Mouse (Mus musculus) E14TG2a.4 (cell line): ENCODE data around the gene Cnot9.

ENCODE experiments used
- H3K27me3 ChIP-seq: 2 replicates; pipeline ENCODE4 v1.6.1; 2014; ENCODE audit warnings: low read length, control low read depth; ENCODE audit not compliant: insufficient read depth
- H3K36me3 ChIP-seq: 2 replicates; pipeline ENCODE4 v1.6.1; 2014; ENCODE audit warnings: low read length, control low read depth; ENCODE audit not compliant: insufficient read depth
- H3K4me1 ChIP-seq: replicated peaks from 2 replicates; pipeline ENCODE4 v1.6.1; 2014; ENCODE audit warnings: low read depth, low read length, control low read depth
- H3K4me3 ChIP-seq: replicated peaks from 2 replicates; pipeline ENCODE4 v1.5.1; 2014; ENCODE audit warnings: mild to moderate bottlenecking, low read length
- H3K9me3 ChIP-seq: 2 replicates; pipeline ENCODE4 v1.6.1; 2014; ENCODE audit warnings: low read length, control low read depth
- CTCF ChIP-seq: conservative IDR thresholded peaks from 2 replicates; pipeline ENCODE4 v1.5.1; 2014; ENCODE audit warnings: low read length
- NANOG ChIP-seq: IDR thresholded peaks from 2 replicates; pipeline ENCODE4 v1.6.1; 2014; ENCODE audit warnings: borderline replicate concordance, low read length, mixed read lengths
- POU5F1 ChIP-seq: IDR thresholded peaks from 2 replicates; pipeline ENCODE4 v1.6.1; 2014; ENCODE audit warnings: low read length, borderline replicate concordance

Cnot9 gene

GRCm38 (mm10) chr1:74519875-74520274 is 14.0 kb downstream of the Cnot9 start:
- H3K36me3 ChIP-seq, result peaks cover 83% of the 10 kb centered on the region
- no peaks in the 10 kb centered on the region for H3K27me3 ChIP-seq
- H3K9me3 ChIP-seq, result no peaks in the 10 kb centered on the region
- TF ChIP-seq NANOG (no peak), POU5F1 (no peak), CTCF (no peak)
- no peak overlapping the region for H3K4me3 ChIP-seq
- H3K4me1 ChIP-seq, result peaks cover 5% of the 10 kb centered on the region

- Histone ChIP-seq H3K4me1 (no peaks in the 10 kb centered on the region), H3K36me3 (peaks cover 98% of the 10 kb centered on the region)
- TF ChIP-seq POU5F1 (no peak), NANOG (no peak), CTCF (no peak)
Observed at GRCm38 (mm10) chr1:74524746-74525145, 18.9 kb downstream of the Cnot9 start.

GRCm38 (mm10) chr1:74528589-74528988 is 22.7 kb downstream of the Cnot9 start:
- H3K4me1 ChIP-seq, result no peaks in the 10 kb centered on the region

More at GRCm38 (mm10) chr1:74524746-74525145, 18.9 kb downstream of the Cnot9 start:
- Histone ChIP-seq H3K27me3 (no peaks in the 10 kb centered on the region), H3K4me3 (no peak overlapping the region), H3K9me3 (no peaks in the 10 kb centered on the region)

GRCm38 (mm10) chr1:74538650-74539049 is 32.8 kb downstream of the Cnot9 start:
- TF ChIP-seq POU5F1, result no peak
- TF ChIP-seq CTCF, result no peak
- TF ChIP-seq NANOG, result no peak
- Histone ChIP-seq H3K9me3 (no peaks in the 10 kb centered on the region), H3K36me3 (no peaks in the 10 kb centered on the region), H3K4me1 (peaks cover 8% of the 10 kb centered on the region), H3K27me3 (no peaks in the 10 kb centered on the region), H3K4me3 (no peak overlapping the region)

More at GRCm38 (mm10) chr1:74528589-74528988, 22.7 kb downstream of the Cnot9 start:
- H3K36me3 ChIP-seq, result peaks cover 97% of the 10 kb centered on the region
- no peaks in the 10 kb centered on the region for H3K27me3 ChIP-seq
- no peak overlapping the region for H3K4me3 ChIP-seq
- peaks cover 5% of the 10 kb centered on the region; the same call in 1 of the 2 replicates for H3K9me3 ChIP-seq
- no peak for TF ChIP-seq CTCF
- TF ChIP-seq POU5F1, result no peak
- TF ChIP-seq NANOG, result no peak

- H3K4me3 ChIP-seq, result no peak within 1 kb of the TSS
- no peaks in the 10 kb centered on the region for H3K36me3 ChIP-seq
- H3K27me3 ChIP-seq, result peaks cover 15% of the 10 kb centered on the region
- H3K4me1 ChIP-seq, result peaks cover 8% of the 10 kb centered on the region
- no peaks in the 10 kb centered on the region for H3K9me3 ChIP-seq
- TF ChIP-seq POU5F1 (no peak), NANOG (no peak), CTCF (no peak)
Observed at GRCm38 (mm10) chr1:74542451-74542961, 36.6 kb downstream of the Cnot9 start, which contains the start of gene Plcd4. Gene Plcd4 (plus strand): TSS chr1:74542888.

GRCm38 (mm10) chr1:74544184-74544583 is 38.3 kb downstream of the Cnot9 start, which contains the start of gene Usp37:
Gene Usp37 (minus strand): TSS chr1:74544284.
- Histone ChIP-seq H3K36me3 (no peaks in the 10 kb centered on the region), H3K9me3 (no peaks in the 10 kb centered on the region), H3K27me3 (peaks cover 15% of the 10 kb centered on the region), H3K4me3 (no peak within 1 kb of the TSS), H3K4me1 (peaks cover 13% of the 10 kb centered on the region)
- no peak for TF ChIP-seq NANOG
- no peak for TF ChIP-seq POU5F1
- no peak for TF ChIP-seq CTCF

GRCm38 (mm10) chr1:74559061-74559460 is 53.2 kb downstream of the Cnot9 start:
- TF ChIP-seq POU5F1 (no peak), NANOG (no peak), CTCF (no peak)
- H3K9me3 ChIP-seq, result no peaks in the 10 kb centered on the region
- no peaks in the 10 kb centered on the region for H3K27me3 ChIP-seq
- H3K4me3 ChIP-seq, result no peak overlapping the region
- H3K4me1 ChIP-seq, result no peaks in the 10 kb centered on the region
- peaks cover 3% of the 10 kb centered on the region for H3K36me3 ChIP-seq

GRCm38 (mm10) chr1:74565834-74566233 is 60.0 kb downstream of the Cnot9 start:
- peaks cover 13% of the 10 kb centered on the region for H3K4me1 ChIP-seq

GRCm38 (mm10) chr1:74569739-74570719 is 64.2 kb downstream of the Cnot9 start:
- H3K4me3 ChIP-seq, result no peak overlapping the region
- no peaks in the 10 kb centered on the region for H3K9me3 ChIP-seq
- peaks cover 98% of the 10 kb centered on the region for H3K36me3 ChIP-seq
- TF ChIP-seq NANOG (no peak), POU5F1 (no peak)
- no peaks in the 10 kb centered on the region for H3K27me3 ChIP-seq
- peaks cover 29% of the 10 kb centered on the region for H3K4me1 ChIP-seq

More at GRCm38 (mm10) chr1:74565834-74566233, 60.0 kb downstream of the Cnot9 start:
- peaks cover 69% of the 10 kb centered on the region for H3K36me3 ChIP-seq
- H3K27me3 ChIP-seq, result no peaks in the 10 kb centered on the region
- TF ChIP-seq CTCF (no peak), NANOG (no peak), POU5F1 (no peak)
- no peaks in the 10 kb centered on the region for H3K9me3 ChIP-seq
- no peak overlapping the region for H3K4me3 ChIP-seq
